Mouse (Mus musculus): Measurements from ENCODE around the gene Pacsin1.

Gene Pacsin1

DNA sequence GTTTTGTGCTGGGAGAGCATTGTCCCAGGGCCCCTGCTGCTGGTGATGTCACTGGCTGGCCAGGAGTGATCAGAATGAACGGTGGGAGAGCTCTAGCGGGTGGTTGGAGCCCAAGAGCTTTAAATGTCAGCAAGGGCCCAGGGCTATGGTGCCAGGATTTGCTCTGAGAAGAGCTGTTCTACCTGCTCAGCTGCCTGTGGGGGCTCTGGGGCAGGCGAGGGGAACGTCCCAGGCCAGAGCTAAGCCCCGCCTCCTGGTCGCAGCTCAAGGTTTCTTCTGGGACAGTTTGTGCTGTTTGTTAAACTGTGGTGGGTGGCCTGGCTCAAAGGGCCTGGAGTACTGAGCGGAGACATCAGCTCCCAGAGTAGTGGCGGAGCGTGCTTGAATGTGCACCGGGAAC lies 70.1 kb downstream of the Pacsin1 start:
- DNase-seq (ENCODE audit: low spot score): no peak

DNA sequence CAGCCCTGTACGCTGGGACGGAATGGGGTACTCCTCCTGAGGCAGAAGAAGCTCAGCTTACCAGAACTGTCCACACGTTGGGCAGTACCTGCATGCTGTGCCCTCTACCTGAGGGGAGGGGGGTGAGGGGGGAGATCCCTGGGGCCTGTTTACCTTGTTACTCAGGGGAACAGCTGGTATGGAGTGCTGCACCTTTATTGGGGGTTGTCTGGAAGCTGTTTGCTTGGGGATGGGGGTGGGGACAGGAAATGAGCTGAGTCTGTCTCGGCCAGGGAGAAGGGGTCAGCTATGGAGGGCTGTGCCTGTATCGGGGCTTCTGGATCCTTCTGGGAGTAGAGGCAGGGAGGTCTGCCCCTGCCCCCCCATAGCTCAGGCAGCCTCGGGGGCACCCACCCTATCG lies 71.2 kb downstream of the Pacsin1 start:
- DNase-seq (ENCODE audit: low spot score): no peak

DNA sequence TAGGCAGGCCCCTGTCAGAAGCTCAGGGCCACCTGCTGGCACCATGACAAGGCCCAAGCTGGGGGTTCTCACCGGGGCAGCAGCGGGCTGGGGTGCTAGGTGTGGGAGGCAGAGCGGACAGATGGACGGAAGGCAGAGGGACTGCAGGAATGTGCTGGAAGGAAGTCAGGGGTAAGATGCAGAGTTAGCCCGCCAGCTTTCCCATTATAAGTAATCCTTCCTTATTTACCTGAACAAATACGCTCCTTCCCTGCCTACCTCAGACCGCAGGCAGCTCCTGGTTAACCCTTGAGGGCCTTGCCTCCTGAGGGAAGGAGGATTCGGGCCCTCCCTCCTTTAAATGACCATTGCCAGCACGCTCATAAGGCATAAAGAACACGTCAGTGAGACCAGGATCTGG lies 73.5 kb downstream of the Pacsin1 start, which contains the start of gene Spdef:
Spdef (minus strand) TSS at position 186 of the 400 bp plus-strand sequence.
- DNase-seq (ENCODE audit: low spot score): no peak

DNA sequence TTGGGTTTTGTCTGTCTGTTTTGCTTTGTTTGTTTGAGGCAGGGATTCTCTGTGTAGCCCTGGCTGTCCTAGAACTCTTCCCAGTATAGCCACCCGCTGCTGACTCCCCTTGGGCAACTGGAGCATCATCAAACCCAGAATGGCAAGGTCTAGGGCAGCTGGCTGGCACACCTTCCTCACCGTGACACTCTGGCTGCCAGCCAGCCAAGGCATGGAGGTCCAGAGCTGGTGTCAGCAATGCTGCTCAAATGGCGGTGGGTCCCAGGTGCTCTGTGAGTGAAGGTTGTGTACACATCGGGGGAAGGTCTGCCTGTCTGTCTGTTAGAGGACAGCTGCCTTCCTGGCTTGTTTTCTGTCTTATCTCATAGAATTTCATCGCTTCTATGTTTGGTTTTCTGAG lies 76.8 kb downstream of the Pacsin1 start:
- no peak for DNase-seq (ENCODE audit: low spot score)

DNA sequence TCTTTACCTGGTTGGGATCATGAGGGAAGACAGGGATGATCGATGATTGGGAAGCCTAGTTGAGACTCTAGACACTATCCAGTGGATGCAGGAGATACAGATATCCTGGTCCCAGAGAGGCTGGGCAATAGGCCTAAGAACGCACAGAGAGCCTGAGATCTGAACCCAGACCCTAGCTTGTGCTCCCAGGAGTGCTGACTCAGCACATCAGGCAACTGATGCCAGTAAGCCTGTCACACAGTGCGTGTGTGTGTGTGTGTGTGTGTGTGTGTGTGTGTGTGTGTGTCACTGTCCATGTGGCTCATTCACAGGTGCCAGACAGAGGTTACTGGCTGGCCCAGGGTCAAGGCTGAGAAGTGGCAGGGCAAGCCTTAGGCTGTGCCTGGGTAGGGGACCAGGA lies 77.4 kb downstream of the Pacsin1 start:
- DNase-seq (ENCODE audit: low spot score): no peak

DNA sequence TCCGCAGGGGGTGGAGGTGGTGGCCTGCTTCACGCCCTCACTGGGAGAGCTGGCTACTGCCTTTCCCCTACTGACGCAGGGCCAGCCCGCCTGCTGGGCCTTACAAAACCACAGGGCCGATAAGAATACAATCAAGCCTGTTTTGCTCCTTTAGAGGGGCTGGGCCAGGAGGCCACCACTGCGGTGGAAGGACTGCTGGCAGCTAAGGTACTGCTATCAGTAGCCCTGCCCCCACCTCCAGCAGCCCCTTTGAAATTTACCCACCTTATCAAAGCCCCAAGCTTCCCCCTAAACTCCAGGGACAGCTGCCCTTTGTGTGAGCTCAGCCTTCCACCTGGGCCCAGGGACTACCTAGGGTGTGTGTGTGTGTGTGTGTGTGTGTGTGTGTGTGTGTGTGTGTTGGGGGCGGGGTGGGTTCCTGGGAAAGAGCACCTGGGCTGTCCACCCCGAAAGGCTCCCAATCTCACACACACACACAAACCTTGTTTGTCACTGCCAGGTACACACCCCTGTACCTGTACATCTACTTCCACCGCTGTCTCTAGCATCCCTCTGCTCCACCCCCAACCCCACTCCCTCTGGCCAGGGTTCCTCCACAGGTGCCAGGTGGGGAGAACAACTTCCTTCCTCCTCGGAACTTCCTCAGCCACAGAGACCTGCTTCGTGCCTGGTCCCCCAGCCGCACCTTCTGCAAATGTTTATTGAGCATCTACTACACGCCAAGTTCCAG lies 79.2 kb downstream of the Pacsin1 start:
- no peak for DNase-seq (ENCODE audit: low spot score)

DNA sequence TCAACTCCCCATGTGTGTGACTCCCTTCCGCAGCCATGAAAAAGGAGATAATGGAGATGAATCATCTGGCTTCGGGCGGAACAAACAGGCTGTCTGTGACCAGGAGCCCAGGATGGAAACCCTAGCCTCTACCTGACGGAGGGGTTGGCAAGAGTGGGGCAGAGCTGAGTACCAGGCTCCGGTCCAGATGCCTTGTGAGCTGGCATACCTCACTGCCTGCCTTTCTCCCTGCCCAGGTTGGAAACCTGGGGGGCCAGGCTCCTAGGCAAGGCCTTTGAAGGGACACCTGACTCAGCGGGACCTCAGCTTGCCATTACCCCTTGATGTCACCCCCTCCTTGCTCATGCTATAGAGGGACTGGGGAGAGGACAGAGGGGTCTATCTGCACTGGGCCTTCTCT lies 85.7 kb downstream of the Pacsin1 start:
- DNase-seq (ENCODE audit: low spot score): no peak

DNA sequence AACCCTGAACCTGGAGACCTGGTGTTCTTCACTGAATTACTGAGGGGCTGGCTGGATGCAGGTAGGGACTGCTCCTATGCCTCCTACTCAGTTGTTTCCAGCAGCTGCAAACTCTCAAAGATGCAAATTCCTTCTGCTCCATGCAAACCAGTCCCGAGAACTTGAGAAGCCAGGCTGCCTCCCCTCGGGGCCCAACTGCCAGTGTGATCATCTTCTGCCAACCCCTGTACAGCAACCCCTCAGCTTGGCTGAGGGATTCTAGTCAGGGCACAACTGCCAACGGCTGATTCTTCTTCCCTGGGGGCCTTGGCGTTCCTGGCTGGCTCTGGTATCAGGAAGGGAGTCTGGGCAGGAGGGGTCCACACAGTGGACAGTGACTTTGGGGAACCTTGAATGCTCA lies 91.1 kb downstream of the Pacsin1 start:
- DNase-seq (ENCODE audit: low spot score): no peak

DNA sequence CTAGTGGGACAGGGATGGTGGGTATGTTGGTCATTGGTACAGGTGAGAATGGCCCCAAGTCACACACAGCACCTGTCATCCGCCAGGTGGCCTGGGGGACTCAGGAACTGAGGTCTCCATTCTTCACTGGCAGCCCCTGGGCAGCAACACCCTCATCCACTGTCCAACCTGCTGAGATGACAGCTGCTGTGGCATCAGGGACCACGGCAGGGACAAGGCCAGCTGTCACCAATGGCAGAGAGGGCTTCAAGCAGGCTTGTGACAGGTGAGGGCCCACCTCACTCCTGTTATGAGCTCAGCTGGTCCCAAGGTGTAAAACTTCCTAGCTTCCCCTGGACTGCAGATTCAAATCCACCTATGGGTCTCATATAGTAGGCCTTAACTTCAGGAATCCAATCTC lies 92.8 kb downstream of the Pacsin1 start:
- no peak for DNase-seq (ENCODE audit: low spot score)

DNA sequence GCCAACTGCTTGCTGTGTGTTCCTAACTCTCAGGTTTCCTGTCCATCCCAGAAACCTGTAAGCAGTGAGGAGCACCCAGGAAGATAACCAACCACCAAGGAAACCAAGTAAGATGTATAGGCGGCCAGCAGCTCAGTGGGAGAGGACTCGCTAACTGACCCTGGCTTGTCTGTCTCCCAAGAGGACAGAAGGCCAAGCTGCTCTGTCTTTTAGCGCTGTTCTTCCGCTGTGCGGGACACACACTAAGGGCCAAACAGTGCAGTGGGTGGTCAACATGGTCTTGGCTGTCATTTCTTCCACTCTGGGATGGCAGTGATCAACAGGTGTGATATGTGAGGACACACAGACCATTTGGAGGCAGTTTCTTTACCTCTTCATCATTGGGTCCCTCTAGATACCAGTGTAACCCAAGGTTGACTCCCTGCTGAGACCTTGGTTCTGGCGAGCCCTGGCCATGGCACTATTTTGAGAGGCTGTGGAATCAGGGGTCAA lies 95.2 kb downstream of the Pacsin1 start:
- DNase-seq (ENCODE audit: low spot score): no peak

DNA sequence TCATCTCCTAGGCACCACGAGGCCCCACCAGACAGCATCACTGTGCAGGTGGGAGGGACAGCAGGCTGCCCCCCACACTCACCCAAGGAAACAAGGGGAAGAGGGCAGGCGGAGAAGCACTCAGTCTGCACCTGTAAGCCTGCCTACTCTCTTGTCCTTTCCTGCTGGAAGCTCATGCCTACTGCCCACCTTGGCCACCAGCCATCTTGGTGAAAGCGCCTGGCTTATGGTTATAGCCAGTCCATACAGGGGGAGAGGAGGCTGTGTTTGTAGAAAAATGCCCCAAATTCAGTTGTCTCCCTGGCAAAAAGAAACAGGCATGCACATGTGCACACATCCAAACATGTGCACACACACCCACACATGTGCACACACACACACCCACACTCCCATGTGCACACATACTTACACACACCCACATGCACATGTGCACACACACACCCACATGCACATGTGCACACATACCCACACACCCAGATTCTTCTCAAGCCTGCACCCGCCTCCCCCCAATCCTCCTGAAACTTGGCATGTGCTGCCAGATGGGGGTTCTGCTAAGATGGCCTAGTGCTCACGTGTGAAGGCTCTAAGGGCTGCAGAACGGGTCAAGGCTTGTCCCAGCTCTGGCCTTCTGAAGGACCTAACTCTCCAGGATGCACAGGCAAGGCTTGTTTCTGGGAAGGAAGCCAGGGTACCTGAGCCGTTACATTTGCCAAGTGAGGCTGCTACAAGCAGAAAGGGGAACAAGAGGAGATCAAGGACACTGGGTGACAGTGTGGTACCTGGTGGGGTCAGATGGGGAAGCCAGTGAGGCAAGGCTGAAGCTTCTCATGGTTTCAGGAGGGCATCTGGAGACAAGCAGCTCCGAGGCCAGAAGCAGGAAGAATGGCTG lies 96.2 kb downstream of the Pacsin1 start:
- DNase-seq (ENCODE audit: low spot score): no peak

DNA sequence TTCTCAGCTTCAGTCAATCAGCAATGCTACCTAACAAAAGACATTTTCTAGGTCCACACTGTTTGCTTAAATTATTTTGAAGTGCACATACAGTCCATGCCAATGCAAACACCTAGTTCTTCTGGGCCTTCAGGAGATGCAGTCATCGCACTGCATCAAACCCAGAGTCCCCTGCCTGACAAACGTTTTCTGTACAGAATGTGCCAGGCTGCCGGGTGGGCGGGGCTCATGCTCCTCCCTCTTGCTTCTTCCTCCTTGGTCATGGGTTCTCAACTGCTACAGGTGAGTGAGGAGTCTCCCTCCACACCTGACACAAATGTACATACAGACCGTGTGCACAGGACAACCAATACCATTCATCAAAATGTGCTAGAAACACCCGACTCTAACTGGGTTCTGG lies 104.9 kb downstream of the Pacsin1 start:
- no peak for DNase-seq (ENCODE audit: low spot score)

All from MN1 (cell line).